Mouse (Mus musculus): ENCODE results near the gene Dlk2. TPM values are rescaled to one million over a fixed set of nuclear protein-coding genes. Genes with fewer than 3 reads are reported as not detected.

The Dlk2 gene
- polyA plus RNA-seq (2015; fragmentation: Nextera tagmentation; extraction: Ambion mirVana) = 15.5 and 16.6 TPM in 2 replicates

GRCm38 (mm10) chr17:46297364-46298219, at the start of gene Dlk2:
Gene Dlk2, plus strand, starts transcription at chr17:46297421.

GRCm38 (mm10) chr17:46247512-46248188, 49.6 kb upstream of the Dlk2 start, which contains the start of the genes Polr1c and Yipf3:
Gene Polr1c, minus strand, starts transcription at chr17:46248054.
Gene Yipf3, plus strand, starts transcription at chr17:46248080.

GRCm38 (mm10) chr17:46253452-46254084, 43.7 kb upstream of the Dlk2 start, which contains the start of gene Lrrc73:
Gene Lrrc73, plus strand, starts transcription at chr17:46253531.

GRCm38 (mm10) chr17:46282483-46283123, 14.6 kb upstream of the Dlk2 start, which contains the start of gene Tjap1:
Gene Tjap1, minus strand, starts transcription at chr17:46283026.

GRCm38 (mm10) chr17:46327906-46328534, 30.8 kb downstream of the Dlk2 start, which contains the start of gene Abcc10:
Gene Abcc10, minus strand, starts transcription at chr17:46328352.

Other genes starting within 250 kb of the Dlk2 start
- 73.0 and 78.2 TPM in 2 replicates for gene Mrps18a, start 186.4 kb upstream of the Dlk2 start, polyA plus RNA-seq (2015; fragmentation: Nextera tagmentation; extraction: Ambion mirVana)
- gene Rsph9, start 153.2 kb upstream of the Dlk2 start, polyA plus RNA-seq (2015; fragmentation: Nextera tagmentation; extraction: Ambion mirVana) = 4.6 and 4.9 TPM in 2 replicates
- 18.7 and 20.4 TPM in 2 replicates for gene Mad2l1bp, start 143.9 kb upstream of the Dlk2 start, polyA plus RNA-seq (2015; fragmentation: Nextera tagmentation; extraction: Ambion mirVana)
- 13.4 and 15.1 TPM in 2 replicates for gene Gtpbp2, start 136.4 kb upstream of the Dlk2 start, polyA plus RNA-seq (2015; fragmentation: Nextera tagmentation; extraction: Ambion mirVana)
- gene Polh, start 94.8 kb upstream of the Dlk2 start, polyA plus RNA-seq (2015; fragmentation: Nextera tagmentation; extraction: Ambion mirVana) = 7.7 and 11.9 TPM in 2 replicates
- gene Xpo5, start 94.6 kb upstream of the Dlk2 start, polyA plus RNA-seq (2015; fragmentation: Nextera tagmentation; extraction: Ambion mirVana) = 13.0 and 15.6 TPM in 2 replicates
- gene Polr1c, start 49.4 kb upstream of the Dlk2 start, polyA plus RNA-seq (2015; fragmentation: Nextera tagmentation; extraction: Ambion mirVana) = 39.0 TPM in 2 replicates
- gene Yipf3, start 49.3 kb upstream of the Dlk2 start, polyA plus RNA-seq (2015; fragmentation: Nextera tagmentation; extraction: Ambion mirVana) = 109 and 124 TPM in 2 replicates
- 0.43 and 0.46 TPM in 2 replicates for gene Lrrc73, start 43.9 kb upstream of the Dlk2 start, polyA plus RNA-seq (2015; fragmentation: Nextera tagmentation; extraction: Ambion mirVana)
- gene Tjap1, start 14.4 kb upstream of the Dlk2 start, polyA plus RNA-seq (2015; fragmentation: Nextera tagmentation; extraction: Ambion mirVana) = 27.2 and 28.3 TPM in 2 replicates
- gene Abcc10, start 30.9 kb downstream of the Dlk2 start, polyA plus RNA-seq (2015; fragmentation: Nextera tagmentation; extraction: Ambion mirVana) = 3.4 and 4.0 TPM in 2 replicates
- 5.7 and 6.6 TPM in 2 replicates for gene Zfp318, start 86.3 kb downstream of the Dlk2 start, polyA plus RNA-seq (2015; fragmentation: Nextera tagmentation; extraction: Ambion mirVana)
- gene Crip3, start 131.5 kb downstream of the Dlk2 start, polyA plus RNA-seq (2015; fragmentation: Nextera tagmentation; extraction: Ambion mirVana) = not detected in 2 replicates
- not detected in 2 replicates for gene Slc22a7, start 141.0 kb downstream of the Dlk2 start, polyA plus RNA-seq (2015; fragmentation: Nextera tagmentation; extraction: Ambion mirVana)
- gene Ttbk1, start 190.3 kb downstream of the Dlk2 start, polyA plus RNA-seq (2015; fragmentation: Nextera tagmentation; extraction: Ambion mirVana) = 0.02 TPM in 2 replicates
- gene Dnph1, start 199.3 kb downstream of the Dlk2 start, polyA plus RNA-seq (2015; fragmentation: Nextera tagmentation; extraction: Ambion mirVana) = 17.5 and 18.0 TPM in 2 replicates
- gene Cul9, start 249.0 kb downstream of the Dlk2 start, polyA plus RNA-seq (2015; fragmentation: Nextera tagmentation; extraction: Ambion mirVana) = 3.2 and 4.5 TPM in 2 replicates